Mouse (Mus musculus) adrenal gland, postnatal 25 days (tissue): ENCODE measurements around the gene Tsnaxip1. TPM values are rescaled to one million over a fixed set of nuclear protein-coding genes. Genes with fewer than 3 reads are reported as not detected.

Source experiments
- DNase-seq: peaks from one replicate; pipeline ENCODE4 v3.0.0; 2021; ENCODE audit warnings: mixed read lengths
- long read RNA-seq: library from polyadenylated mRNA; stranded (forward); transcript quantifications from one replicate; pipeline ENCODE4 v2.0.0, GENCODE M21; 2021
- total RNA-seq: library from RNA; stranded (reverse); gene quantifications from 2 replicates; pipeline ENCODE4 v1.2.3, GENCODE M21; 2021

The Tsnaxip1 gene
- not detected in 2 replicates for total RNA-seq
- long read RNA-seq: 0 reads

DNA sequence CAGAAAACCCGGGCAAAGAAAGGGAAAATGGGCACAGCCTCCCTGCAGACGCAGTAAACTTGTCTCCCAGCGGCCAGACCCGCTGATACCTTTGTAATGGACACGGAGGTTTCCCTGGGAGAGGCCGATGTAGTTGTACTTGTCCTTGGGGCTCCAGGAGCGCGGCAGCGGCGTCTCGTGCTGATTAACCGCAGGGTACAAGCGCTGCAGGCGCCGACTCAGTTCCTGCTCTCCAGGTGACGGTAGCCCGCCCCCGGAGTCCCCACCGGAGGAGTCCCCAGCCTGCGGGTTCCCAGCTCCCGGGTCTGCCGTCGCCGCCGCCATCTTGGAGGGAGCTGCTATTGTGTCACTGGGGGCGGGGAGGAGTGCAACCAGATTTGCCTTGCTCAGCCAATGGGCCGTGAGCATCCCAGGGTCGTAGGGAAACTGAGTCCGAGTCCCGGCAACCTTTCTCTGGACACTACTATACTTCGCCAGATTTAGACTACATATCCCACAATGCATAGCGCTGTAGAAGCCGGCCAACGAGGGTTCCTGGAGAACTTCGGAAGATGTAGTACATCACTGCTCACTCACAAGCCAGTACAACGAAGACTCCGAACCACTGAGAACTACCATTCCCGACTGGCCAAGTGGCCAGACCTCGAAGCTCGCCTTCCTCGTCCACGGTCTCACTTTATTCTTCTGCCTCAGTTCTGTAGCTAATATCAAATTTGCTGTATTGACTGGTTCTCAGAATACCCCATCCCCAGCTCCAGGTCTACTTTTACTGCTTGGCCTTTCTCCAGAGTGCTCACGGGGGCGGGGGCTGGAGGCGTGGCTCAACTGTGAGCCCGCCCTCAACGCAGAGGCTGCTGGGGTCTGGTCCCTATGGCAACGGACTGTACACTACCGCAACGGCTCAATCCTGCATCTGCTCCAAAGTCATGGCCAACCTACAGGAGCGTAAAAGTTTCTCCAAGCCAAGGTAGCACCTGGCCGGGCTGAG lies at the start of gene Tsnaxip1, which contains the start of gene Ranbp10:
TSS of gene Tsnaxip1 (plus strand) at position 871 of the 988 bp plus-strand sequence.
TSS of gene Ranbp10 (minus strand) at position 490 of the 988 bp plus-strand sequence.
- DNase-seq: peak; percentile 91

DNA sequence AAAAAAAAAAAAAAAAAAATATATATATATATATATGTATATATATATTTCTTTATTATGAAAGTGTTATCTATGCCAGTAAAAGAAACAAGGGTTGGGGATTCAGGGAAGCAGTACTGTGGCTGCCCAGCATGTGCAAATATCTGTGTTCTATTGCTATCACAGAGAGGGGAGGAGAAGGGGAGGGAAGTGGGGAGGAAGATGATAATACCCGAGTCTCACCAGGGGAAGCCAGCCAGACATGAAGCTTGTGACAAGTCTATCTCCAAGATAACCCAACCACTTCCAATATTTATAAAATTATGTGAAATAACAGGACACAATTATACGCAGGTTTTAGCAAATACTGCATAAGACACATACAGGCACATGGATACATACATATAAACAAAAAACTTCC lies 49.7 kb upstream of the Tsnaxip1 start:
- DNase-seq: no peak

DNA sequence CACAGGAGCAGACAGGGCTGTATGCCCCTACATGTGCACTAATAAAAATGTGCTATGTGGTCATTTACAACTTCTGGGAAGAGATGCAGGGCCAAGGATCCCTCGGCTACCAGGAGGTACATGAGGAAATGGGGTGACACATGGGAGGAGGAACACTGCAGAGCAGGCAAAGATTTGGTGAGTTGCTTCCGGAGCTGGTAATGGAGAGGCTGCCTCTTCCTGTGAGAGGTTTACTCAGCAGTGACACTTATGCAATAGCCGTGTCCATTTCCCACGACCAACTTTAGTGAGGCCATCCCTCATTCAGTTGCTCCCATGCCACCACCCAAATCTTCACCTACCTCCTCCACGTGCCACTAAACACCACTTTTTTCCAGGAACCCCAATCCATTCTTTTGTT lies 47.2 kb upstream of the Tsnaxip1 start:
- no peak for DNase-seq

DNA sequence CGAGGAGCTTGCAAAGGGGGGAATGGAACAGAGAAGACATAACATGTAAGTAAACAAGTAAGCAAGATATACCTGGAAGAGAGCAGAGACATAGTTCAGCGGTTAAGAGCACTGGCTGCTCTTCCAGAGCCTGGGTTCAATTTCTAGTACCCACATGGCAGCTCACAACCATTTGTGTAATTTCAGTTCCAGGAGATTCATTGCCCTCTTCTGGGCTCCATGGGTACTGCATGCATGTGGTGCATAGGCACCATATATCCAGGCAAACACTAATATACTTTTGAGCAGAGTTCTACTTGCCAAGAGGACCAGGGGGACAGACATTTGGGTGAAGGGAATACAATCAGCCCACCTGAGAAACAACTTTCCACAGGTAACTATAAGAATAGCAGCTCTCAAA lies 39.3 kb upstream of the Tsnaxip1 start:
- peak; percentile 57 for DNase-seq

DNA sequence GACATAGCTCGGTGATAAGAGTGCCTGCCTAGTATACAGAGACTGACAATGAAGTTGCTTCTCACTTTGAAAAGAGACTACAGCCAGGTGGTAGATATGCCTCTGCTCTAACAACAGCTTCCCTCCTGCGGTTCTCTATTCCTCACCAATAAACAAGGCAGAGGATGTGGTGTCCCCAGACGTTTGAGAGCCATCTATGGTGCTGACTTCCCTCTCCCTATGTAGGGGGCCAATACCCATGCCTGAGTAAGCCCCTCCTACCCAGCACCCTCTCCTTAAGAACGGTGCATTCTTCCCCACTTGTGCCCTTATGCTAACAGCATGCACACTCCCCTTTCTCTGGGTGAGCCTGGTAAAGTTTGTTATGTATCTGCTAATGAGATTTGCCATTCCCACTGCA lies 38.6 kb upstream of the Tsnaxip1 start:
- no peak for DNase-seq

DNA sequence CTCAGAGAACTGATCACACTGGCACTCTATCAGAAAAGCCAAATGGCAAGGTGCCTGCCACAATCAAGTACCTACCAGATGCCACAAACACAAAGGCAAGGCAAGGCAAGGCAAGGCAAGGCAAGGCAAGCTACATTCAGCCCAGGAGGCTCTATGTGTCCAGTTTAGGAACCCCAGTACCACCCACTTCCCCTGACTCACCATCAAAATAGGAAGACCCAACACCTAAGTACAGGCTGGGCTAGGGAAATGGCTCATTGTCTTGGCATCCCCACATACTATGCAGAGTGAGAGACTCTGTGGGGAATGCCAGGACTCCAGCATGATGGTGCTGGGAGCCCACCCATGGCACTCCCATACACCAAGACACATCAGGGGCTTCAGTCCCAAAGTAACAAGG lies 37.9 kb upstream of the Tsnaxip1 start:
- no peak for DNase-seq

DNA sequence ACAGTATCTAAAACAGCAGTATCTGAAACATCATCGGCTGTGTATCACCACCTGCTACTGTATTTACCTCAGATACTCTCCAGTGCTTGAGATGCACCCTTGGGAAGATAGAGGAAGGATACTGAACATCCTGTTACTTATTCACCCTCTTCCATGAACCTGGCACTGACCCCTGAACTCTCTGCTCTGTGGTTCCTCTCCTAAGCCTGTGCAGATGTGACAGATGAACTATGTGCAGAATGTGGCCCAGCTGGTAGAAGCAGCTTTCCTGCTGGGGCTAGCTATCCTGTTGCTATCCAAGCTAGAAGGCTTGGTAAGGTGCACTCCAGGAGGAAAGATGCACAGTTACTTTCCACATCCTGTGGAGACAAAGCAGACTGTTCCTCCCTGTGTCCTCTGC lies 34.2 kb upstream of the Tsnaxip1 start:
- no peak for DNase-seq

DNA sequence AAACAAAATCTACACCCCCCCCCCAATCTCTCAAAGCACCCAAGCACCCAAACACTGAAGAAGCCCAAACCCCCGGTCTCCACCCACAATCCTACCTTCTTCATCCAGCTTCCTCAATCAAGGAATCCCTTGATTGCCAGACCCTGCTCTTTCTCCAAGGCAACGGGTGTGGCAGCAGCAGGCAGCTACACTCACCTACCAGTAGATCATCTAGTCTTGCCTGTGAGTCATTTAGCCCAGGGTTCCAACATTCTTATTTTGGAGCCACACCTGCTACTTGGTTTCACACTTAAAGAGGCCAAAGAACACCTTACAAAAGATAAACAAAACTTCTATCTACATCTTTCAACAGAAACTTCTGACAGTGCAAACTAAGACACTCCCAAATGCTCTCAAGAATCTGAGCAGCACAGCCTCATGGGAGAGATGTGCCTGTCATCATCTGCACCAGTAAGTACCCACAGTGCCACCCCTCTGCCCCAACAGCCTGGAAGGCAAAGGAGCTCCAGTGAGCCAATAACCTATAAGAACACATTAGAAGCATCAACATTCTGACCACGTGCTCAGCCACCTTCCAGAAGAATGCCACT lies 33.4 kb upstream of the Tsnaxip1 start:
- DNase-seq: no peak

DNA sequence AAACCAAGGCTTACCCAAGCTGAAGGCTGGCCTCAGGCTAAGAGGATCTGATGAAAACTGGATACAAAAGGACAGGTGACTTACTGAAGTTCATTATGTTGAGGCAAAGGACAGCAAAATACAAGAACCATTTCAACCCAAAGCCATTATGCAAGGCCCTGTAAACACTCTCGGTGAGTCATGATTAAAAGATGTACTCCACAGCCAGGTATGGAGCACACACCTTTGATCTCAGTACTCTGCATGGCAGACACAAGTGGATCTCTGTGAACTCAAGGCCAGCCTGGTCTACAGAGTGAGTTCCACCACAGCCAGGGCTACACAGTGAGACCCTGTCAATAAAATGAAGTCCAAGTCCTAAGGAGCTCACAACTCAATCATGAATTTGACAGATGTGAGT lies 31.7 kb upstream of the Tsnaxip1 start:
- DNase-seq: no peak

DNA sequence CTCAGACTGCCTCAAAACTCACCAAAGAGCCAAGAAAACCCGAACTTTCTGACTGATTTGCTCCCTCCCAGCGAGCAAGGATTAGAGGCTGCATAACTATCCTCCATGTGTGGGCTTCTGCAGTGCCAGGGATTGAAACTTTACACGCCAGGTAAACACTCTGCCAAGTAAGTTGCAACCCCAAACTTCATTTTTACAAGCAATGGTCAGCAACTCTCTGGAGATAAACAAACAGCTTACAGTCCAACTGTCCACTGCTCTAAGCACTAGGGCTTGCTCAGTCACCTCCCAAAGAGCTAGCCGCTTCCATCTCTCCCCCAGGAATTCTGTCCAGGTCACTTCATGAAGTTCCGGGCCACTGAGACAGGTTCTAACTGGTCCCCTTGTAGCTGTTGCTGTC lies 29.1 kb upstream of the Tsnaxip1 start:
- DNase-seq: no peak

DNA sequence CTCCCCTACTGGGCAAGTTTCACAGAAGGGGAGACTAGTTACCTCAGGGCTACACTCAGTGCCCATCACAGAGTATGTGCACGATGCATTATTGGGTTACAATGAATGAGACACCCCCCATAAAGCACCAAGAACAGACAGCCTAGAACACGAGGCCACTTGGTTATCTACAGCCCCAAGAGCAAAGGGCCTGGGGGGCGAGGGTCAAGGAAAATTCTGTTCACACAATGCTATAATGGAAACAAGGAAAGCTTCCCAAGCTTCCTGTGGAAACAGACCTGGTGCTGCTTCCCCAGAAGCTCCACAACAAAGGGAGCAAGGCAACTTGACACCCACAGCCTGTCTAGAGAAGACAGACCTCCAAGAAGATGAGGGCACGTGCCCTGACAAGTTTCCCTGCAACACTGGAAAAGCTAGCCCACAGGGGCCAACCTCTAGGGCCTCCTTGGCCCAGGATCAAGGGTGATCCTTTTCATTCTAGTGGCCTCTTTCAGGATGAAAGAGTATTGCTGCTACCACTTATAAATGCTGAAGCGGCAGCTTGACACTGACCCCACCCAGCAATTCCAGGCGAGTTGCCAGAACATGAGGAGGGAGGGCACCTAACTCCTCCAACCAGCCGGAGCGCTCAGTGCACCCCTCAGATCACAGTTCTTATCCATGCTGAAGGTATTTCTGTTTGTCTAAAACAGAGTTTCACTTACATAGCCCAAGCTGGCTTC lies 28.3 kb upstream of the Tsnaxip1 start:
- DNase-seq: peak; percentile 82

DNA sequence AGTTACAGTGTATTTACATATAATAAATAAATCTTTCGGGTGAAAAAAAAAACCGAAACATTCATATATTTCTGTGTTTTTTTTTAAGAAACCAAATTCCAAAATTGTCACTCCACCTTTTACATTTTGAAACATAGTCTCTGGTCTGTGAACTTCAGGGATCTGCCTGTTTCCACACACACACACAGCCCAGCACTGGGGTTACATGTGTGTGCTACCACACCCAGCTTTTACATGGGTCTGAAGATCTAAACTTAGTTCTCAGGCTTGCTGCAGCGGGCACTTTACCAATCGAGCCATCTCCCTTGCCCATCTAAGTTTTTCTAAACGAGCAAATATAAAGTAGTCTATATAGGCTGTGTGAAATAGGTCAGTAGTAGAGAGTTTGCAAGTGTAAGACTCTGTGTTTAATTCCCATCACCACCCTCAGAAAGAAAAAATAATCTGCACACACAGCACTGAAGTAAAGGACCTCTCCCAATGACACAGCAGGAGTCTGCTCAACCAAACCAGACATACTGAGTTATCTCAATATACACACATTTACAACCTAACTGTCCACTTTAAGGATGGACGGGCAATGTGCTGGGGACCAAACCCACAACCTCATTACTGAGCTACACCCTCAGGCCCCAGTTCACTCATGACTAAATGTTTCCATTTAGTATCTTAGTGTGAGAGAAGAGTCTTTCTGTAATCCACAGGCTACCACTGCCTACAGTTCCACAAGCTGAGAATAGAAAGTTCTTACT lies 26.2 kb upstream of the Tsnaxip1 start:
- DNase-seq: no peak

DNA sequence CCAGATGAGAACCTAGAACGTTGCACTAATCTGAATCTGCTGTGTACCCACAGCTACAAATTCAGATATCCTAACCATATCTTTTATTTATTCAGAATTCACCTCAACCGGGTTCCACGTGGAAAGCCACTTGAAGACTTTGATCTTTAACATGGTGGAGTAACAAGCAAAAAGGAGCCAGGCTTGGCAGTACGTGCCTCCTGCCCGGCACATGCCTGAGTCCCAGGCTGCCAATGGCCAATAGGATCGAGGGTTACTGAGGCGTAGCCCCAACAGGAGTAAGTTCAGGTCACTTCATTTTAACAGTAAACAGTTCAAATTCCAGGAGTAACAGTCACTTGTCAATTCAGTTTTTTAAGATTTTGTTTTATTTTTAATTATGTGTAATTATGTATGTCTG lies 22.7 kb upstream of the Tsnaxip1 start:
- DNase-seq: no peak

DNA sequence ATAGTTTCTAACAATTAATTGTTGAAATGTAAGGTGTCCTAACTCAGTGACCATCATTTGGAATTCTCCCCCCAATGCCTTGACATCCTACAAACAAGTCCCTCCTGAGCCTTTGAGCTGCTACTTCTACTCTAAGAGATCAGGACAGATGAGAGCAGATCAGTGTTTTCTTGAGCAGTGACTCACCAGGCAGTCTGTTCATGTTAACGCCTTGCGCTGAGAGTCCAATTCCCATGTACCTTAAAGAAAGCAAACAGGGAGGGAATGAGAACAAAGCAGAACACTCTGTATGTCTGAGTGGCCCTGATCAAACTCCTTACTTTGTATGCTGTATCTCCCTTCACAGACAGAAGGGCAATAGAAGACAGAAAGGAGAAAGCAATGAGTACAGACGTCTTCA lies 22.2 kb upstream of the Tsnaxip1 start:
- no peak for DNase-seq

DNA sequence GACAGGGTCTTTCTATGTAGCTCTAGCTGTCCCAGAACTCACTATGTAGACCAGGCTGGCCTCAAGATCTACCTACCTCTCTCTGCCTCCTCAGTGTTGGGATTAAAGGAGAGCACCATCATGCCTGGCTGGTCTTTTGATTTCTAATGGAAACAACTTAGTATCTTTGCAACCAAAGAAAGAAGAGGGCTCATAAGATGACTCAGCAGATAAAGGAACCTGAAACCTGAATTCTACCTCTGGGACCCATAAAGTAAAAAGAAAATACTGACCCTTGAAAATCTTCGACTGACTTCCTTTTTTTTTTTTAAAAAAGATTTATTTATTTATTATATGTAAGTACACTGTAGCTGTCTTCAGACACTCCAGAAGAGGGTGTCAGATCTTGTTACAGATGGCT lies 21.6 kb upstream of the Tsnaxip1 start:
- no peak for DNase-seq

DNA sequence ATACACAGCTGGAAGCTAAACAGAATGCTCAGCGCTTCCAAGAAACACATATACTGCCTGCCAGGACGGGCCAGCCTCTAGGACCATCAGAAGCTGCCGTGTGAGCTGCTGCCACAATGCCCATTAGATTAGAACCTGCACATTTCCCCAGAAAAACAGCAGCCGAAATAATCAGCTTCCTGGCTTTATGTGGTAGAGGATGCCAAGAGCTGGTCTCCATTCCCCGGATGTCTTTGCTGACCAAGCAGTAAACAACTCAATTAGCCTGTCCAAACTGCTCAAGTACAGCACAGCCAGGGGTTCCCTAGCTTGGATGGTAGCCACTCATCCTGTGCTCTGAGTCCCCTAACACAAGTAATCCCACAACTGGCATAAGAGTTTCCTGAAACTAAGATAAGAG lies 19.8 kb upstream of the Tsnaxip1 start:
- no peak for DNase-seq

DNA sequence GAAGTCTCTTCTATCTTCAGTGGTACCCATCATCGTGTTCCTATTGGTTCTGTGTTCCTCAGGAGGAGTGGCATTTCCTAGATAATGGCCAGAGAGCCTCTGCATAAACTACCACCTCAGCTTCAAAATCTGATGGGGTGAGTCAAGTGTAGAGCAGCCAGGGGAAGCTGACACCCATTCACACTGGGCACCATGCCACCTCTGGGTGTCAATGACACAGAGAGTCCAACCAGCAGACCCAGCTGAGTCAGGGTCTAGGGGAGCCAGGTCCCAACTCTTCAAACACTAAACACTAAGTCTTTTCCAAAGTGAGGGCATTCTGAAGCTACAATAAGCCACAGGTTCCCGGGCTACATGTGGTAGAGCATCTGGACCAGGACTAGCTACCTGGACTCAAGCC lies 19.1 kb upstream of the Tsnaxip1 start:
- DNase-seq: peak; percentile 62

DNA sequence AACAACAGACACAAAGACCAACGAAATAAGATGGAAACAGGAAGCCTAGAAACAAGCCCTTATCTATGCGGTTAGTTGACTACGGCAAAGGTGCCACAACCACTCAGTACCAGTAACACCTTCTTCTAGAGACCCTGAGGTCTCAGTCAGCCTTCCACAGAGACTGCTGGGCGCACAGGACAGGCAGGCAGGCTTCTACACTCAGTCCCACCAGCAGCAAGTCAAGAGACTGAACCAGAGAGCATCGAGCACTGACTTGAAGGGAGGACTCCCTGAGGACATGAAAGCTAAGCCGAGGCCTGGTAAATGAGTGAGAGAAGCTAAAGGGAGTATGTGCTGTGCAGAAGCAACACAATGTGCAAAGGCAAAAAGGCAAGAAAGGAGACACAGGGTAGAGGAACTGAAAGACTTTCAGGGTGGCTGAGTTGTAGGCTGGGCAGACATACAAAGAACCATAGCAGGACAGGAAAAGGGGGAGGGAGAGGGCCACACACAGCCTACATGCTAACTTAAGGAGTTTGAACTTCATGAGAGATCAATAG lies 17.2 kb upstream of the Tsnaxip1 start:
- DNase-seq: no peak

DNA sequence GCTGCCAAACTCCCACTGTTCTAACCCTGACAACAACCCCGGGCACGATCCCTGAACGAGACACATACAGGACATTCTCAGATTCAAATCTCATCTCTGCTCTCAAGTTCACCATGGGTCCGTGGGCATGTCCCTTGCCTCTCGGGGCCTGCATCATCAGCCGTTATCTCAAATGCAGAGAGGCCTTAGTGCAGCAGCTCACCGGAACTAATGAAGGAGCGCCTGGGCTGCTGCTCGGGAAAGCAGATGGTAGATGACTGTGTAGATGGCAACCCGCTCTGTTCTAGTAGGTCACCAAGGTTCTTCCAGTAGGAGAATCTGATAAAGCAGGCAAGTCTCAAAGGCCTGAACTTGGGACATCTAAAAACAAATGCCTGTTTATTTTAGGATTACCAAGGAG lies 16.5 kb upstream of the Tsnaxip1 start:
- no peak for DNase-seq

DNA sequence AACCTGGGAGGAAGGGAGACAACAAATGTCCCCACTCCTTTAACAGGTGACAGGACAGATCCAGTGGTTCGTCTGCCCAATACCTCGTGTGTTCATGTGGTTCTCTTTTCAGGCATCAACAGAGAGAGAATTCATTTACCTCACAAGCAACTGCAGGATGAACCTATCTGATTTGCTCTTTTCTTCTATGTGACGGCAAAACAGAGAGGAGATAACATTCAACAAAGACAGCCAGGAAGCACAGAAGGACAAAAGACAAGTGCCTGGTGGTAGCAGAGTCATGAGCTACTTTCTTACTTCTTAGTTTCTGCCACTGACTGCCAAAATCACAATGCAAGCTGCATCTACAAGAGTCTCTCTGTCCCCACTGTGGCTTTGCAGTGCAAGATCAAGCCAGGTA lies 16.0 kb upstream of the Tsnaxip1 start:
- DNase-seq: no peak

DNA sequence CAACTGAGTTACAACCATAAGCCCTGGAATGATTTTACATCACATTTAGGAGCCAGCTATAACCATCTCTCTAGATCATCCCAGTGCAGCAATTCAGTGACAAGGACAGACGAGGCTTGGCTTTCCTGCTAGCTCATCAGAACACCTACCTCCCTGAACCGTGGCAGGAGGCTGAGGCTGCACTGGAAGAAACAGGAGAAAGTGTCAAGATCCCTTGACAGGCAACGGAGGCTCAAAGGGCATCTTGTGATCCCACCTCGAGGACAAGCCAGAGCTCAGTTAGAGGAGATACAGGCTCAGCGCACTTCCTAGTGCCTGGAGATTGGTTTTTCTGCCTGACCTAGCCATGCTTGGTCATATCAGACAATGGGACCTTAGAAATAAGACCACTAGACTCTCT lies 15.0 kb upstream of the Tsnaxip1 start:
- DNase-seq: no peak

DNA sequence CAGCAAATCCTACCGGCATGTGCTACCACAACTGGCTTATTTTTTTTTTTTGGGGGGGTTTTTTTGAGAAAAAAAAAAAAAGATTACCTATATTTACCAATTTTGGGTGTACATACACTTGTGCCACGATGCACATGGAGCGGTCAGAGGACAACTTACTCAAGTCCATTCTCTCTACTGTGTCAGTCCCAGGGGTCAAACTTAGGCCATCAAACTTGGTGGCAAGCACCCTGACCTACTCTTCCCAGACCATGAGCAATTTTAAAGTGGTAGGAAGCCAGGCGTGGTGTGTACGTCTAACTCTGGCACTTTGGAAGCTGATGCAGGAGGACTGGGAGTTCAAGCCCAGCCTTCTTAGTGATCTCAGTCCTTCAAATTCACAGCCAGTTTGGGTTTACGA lies 14.3 kb upstream of the Tsnaxip1 start:
- no peak for DNase-seq
